Mouse (Mus musculus): Measurements from ENCODE around the gene Cldnd1. TPM values are rescaled to one million over a fixed set of nuclear protein-coding genes. Genes with fewer than 3 reads are reported as not detected.

Cldnd1 gene
- 45.0 and 47.0 TPM in 2 replicates for polyA plus RNA-seq (2012; rRNA removed)

- H3K27ac ChIP-seq (ENCODE audit: insufficient read depth, low read depth, low read length): 0 out of 2 replicates have a peak within 1 kb of the TSS, but pooled peaks have one; percentile 62
- no peaks in the 10 kb centered on the region for H3K27me3 ChIP-seq (replicated peaks; ENCODE audit: control insufficient read depth, insufficient read depth, low read length)
- DNase-seq: peak; percentile 98
- TF ChIP-seq POLR2A (IDR thresholded peaks at IDR 0.05; ENCODE audit: low read depth, low read length) (peak; percentile 23), CTCF (conservative IDR thresholded peaks at IDR 0.05; ENCODE audit: insufficient read depth, insufficient read length, low read depth, low read length) (no peak)
- no peaks in the 10 kb centered on the region; the same call in 1 of the 2 replicates for H3K4me1 ChIP-seq (ENCODE audit: control insufficient read depth, insufficient read depth, low read length)
- 1% methylated on average over 35 of the region's 35 CpGs for WGBS
- H3K4me3 ChIP-seq (ENCODE audit: insufficient read depth, low read depth, low read length): peak within 1 kb of the TSS; percentile 80
- H3K36me3 ChIP-seq (ENCODE audit: control insufficient read depth, insufficient read depth, low read length): no peaks in the 10 kb centered on the region
Observed at GRCm38 (mm10) chr16:58727477-58728131, at the start of gene Cldnd1. TSS of gene Cldnd1 (plus strand) at chr16:58727910.

- H3K36me3 ChIP-seq (ENCODE audit: control insufficient read depth, insufficient read depth, low read length): peaks cover 6% of the 10 kb centered on the region
- H3K4me1 ChIP-seq (ENCODE audit: control insufficient read depth, insufficient read depth, low read length): peaks cover 4% of the 10 kb centered on the region; the same call in 1 of the 2 replicates
- H3K27me3 ChIP-seq (replicated peaks; ENCODE audit: control insufficient read depth, insufficient read depth, low read length): no peaks in the 10 kb centered on the region
- TF ChIP-seq CTCF (conservative IDR thresholded peaks at IDR 0.05; ENCODE audit: insufficient read depth, insufficient read length, low read depth, low read length) (0 out of 2 replicates have a peak, but pooled peaks have one; percentile 11), POLR2A (IDR thresholded peaks at IDR 0.05; ENCODE audit: low read depth, low read length) (no peak)
- 73% methylated on average over 7 of the region's 7 CpGs for WGBS
- H3K27ac ChIP-seq (ENCODE audit: insufficient read depth, low read depth, low read length): no peak overlapping the region
- no peak overlapping the region for H3K4me3 ChIP-seq (ENCODE audit: insufficient read depth, low read depth, low read length)
- no peak for DNase-seq
Observed at GRCm38 (mm10) chr16:58678660-58679059, 49.0 kb upstream of the Cldnd1 start.

- no peak for TF ChIP-seq POLR2A (IDR thresholded peaks at IDR 0.05; ENCODE audit: low read depth, low read length)
- no peak for TF ChIP-seq CTCF (conservative IDR thresholded peaks at IDR 0.05; ENCODE audit: insufficient read depth, insufficient read length, low read depth, low read length)
- Histone ChIP-seq H3K36me3 (ENCODE audit: control insufficient read depth, insufficient read depth, low read length) (peaks cover 6% of the 10 kb centered on the region), H3K4me1 (ENCODE audit: control insufficient read depth, insufficient read depth, low read length) (no peaks in the 10 kb centered on the region), H3K27ac (ENCODE audit: insufficient read depth, low read depth, low read length) (no peak overlapping the region), H3K27me3 (replicated peaks; ENCODE audit: control insufficient read depth, insufficient read depth, low read length) (no peaks in the 10 kb centered on the region), H3K4me3 (ENCODE audit: insufficient read depth, low read depth, low read length) (no peak overlapping the region)
- WGBS: 91% methylated on average over 6 of the region's 6 CpGs
- DNase-seq: no peak
Observed at GRCm38 (mm10) chr16:58682046-58682445, 45.7 kb upstream of the Cldnd1 start.

GRCm38 (mm10) chr16:58682870-58683269 is 44.8 kb upstream of the Cldnd1 start:
- no peak for DNase-seq
- Histone ChIP-seq H3K27me3 (replicated peaks; ENCODE audit: control insufficient read depth, insufficient read depth, low read length) (no peaks in the 10 kb centered on the region), H3K4me3 (ENCODE audit: insufficient read depth, low read depth, low read length) (no peak overlapping the region), H3K36me3 (ENCODE audit: control insufficient read depth, insufficient read depth, low read length) (peaks cover 4% of the 10 kb centered on the region), H3K27ac (ENCODE audit: insufficient read depth, low read depth, low read length) (no peak overlapping the region), H3K4me1 (ENCODE audit: control insufficient read depth, insufficient read depth, low read length) (no peaks in the 10 kb centered on the region)
- TF ChIP-seq POLR2A (IDR thresholded peaks at IDR 0.05; ENCODE audit: low read depth, low read length): no peak
- TF ChIP-seq CTCF (conservative IDR thresholded peaks at IDR 0.05; ENCODE audit: insufficient read depth, insufficient read length, low read depth, low read length): no peak
- WGBS: 57% methylated on average over 7 of the region's 7 CpGs

GRCm38 (mm10) chr16:58683911-58684310 is 43.8 kb upstream of the Cldnd1 start:
- TF ChIP-seq CTCF (conservative IDR thresholded peaks at IDR 0.05; ENCODE audit: insufficient read depth, insufficient read length, low read depth, low read length): no peak
- TF ChIP-seq POLR2A (IDR thresholded peaks at IDR 0.05; ENCODE audit: low read depth, low read length): no peak
- 92% methylated on average over 4 of the region's 4 CpGs for WGBS
- no peak for DNase-seq
- Histone ChIP-seq H3K27ac (ENCODE audit: insufficient read depth, low read depth, low read length) (no peak overlapping the region), H3K36me3 (ENCODE audit: control insufficient read depth, insufficient read depth, low read length) (peaks cover 3% of the 10 kb centered on the region), H3K4me1 (ENCODE audit: control insufficient read depth, insufficient read depth, low read length) (no peaks in the 10 kb centered on the region), H3K4me3 (ENCODE audit: insufficient read depth, low read depth, low read length) (no peak overlapping the region), H3K27me3 (replicated peaks; ENCODE audit: control insufficient read depth, insufficient read depth, low read length) (no peaks in the 10 kb centered on the region)

- Histone ChIP-seq H3K36me3 (ENCODE audit: control insufficient read depth, insufficient read depth, low read length) (peaks cover 3% of the 10 kb centered on the region; the same call in 1 of the 2 replicates), H3K27ac (ENCODE audit: insufficient read depth, low read depth, low read length) (no peak overlapping the region), H3K27me3 (replicated peaks; ENCODE audit: control insufficient read depth, insufficient read depth, low read length) (no peaks in the 10 kb centered on the region), H3K4me3 (ENCODE audit: insufficient read depth, low read depth, low read length) (no peak overlapping the region), H3K4me1 (ENCODE audit: control insufficient read depth, insufficient read depth, low read length) (no peaks in the 10 kb centered on the region)
- DNase-seq: peak; percentile 27
- TF ChIP-seq CTCF (conservative IDR thresholded peaks at IDR 0.05; ENCODE audit: insufficient read depth, insufficient read length, low read depth, low read length) (no peak), POLR2A (IDR thresholded peaks at IDR 0.05; ENCODE audit: low read depth, low read length) (no peak)
Observed at GRCm38 (mm10) chr16:58684537-58684936, 43.2 kb upstream of the Cldnd1 start.
